Mouse (Mus musculus) heart, embryonic 14.5 days (tissue): ENCODE data around the gene Foxn3. TPM values are rescaled to one million over a fixed set of nuclear protein-coding genes. Genes with fewer than 3 reads are reported as not detected.

Source experiments
- ATAC-seq: fragments of 200-750 bp; cut with Nextera tagmentation; 2 replicates; pipeline ENCODE4 v1.8.0; 2017; ENCODE audit warnings: low read depth, moderate TSS enrichment; ENCODE audit not compliant: insufficient number of reproducible peaks, insufficient read depth, low FRiP score
- H3K27ac ChIP-seq, 2 experiments: fragments of 200-500 bp in 1 of 2; fragments of 300-500 bp in 1 of 2; sonication (generic) in 1 of 2; replicated peaks in 1 of 2; 2 replicates each; pipeline ENCODE4 v1.5.1; 2012 to 2014; ENCODE audit warnings: low read depth in 2 of 2, low read length in 2 of 2, control low read depth in 1 of 2, mild to moderate bottlenecking in 1 of 2, mixed read lengths in 1 of 2; ENCODE audit not compliant: control insufficient read depth in 1 of 2, insufficient read depth in 1 of 2
- H3K27me3 ChIP-seq: fragments of 300-500 bp; sonication (generic); 2 replicates; pipeline ENCODE4 v1.6.1; 2014; ENCODE audit warnings: mild to moderate bottlenecking, low read length, control low read depth; ENCODE audit not compliant: control insufficient read depth, insufficient read depth
- H3K36me3 ChIP-seq: fragments of 300-500 bp; sonication (generic); 2 replicates; pipeline ENCODE4 v1.6.1; 2014; ENCODE audit warnings: mild to moderate bottlenecking, control low read depth, low read length, mixed read lengths; ENCODE audit not compliant: control insufficient read depth, insufficient read depth
- H3K4me1 ChIP-seq, 2 experiments: fragments of 200-500 bp in 1 of 2; fragments of 300-500 bp in 1 of 2; sonication (generic) in 1 of 2; 2 replicates each; pipeline ENCODE4 v1.6.1; 2012 to 2014; ENCODE audit warnings: low read length in 2 of 2, control low read depth in 1 of 2, mixed read lengths in 1 of 2; ENCODE audit not compliant: control insufficient read depth in 2 of 2, insufficient read depth in 2 of 2
- H3K4me2 ChIP-seq: fragments of 300-500 bp; sonication (generic); 2 replicates; pipeline ENCODE4 v1.6.1; 2014; ENCODE audit warnings: mild to moderate bottlenecking, low read length
- H3K4me3 ChIP-seq, 2 experiments: fragments of 200-500 bp in 1 of 2; fragments of 300-500 bp in 1 of 2; sonication (generic) in 1 of 2; 2 replicates each; pipeline ENCODE4 v1.5.1; 2012 to 2014; ENCODE audit warnings: low read length in 2 of 2, mild to moderate bottlenecking in 2 of 2, control low read depth in 1 of 2, low read depth in 1 of 2, moderate library complexity in 1 of 2; ENCODE audit not compliant: control insufficient read depth in 1 of 2, insufficient read depth in 1 of 2
- H3K9ac ChIP-seq: fragments of 300-500 bp; sonication (generic); 2 replicates; pipeline ENCODE4 v1.6.1; 2014; ENCODE audit warnings: mild to moderate bottlenecking, low read length
- H3K9me3 ChIP-seq: fragments of 300-500 bp; sonication (generic); 2 replicates; pipeline ENCODE4 v1.6.1; 2016; ENCODE audit warnings: low read length, control low read depth; ENCODE audit not compliant: control insufficient read depth
- WGBS: fragments of 180-500 bp; shearing (Covaris S2); extraction: QIAGEN DNeasy Blood & Tissue Kit; methylation state at CpG from one replicate; pipeline ENCODE4 v1.1.7; 2014; 5-methylcytosine and 5-hydroxymethylcytosine counted together
- polyA plus RNA-seq: library from polyadenylated mRNA; unstranded; fragments of >200 nt; fragmentation: Nextera tagmentation; extraction: Ambion mirVana; gene quantifications from 2 replicates; pipeline ENCODE4 v1.2.1, GENCODE M21; 2014

Foxn3 gene
- polyA plus RNA-seq, 1 experiment from 2014 or later, result 81.0 TPM

DNA sequence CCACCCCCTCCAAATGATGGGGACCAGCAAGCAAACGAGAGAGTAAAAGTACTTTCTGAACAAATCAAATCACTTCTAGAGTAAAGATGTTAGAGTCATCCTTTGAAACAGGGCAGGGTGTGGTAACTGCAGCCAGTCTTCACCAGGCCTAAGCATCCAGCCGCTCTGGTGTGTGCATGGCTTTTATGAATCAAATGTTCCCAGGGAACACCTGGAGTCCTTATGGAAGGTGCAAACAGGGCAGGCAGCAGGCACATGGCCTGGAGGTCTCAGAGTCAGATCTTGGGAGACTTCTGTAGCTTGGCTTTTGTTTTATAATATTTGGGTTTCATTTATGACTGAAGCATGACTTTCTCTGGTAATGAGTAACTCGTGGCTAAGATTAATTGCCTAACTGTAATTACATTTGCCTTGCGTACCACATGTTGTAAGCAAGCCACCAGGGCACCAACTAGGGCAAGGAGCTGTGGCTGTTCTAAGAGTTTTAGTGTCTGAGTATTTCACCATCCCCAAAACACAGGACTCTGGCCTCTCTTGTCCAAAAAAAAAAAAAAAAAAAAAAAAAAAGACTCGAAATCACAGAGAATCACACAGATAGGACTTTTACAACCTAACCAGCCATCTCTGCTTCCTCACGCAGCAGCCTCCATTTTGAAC is 118.2 kb downstream of the Foxn3 start:
- H3K4me3 ChIP-seq, result no peak overlapping the region
- no peak overlapping the region for H3K9ac ChIP-seq
- H3K27me3 ChIP-seq, result no peaks in the 10 kb centered on the region
- no peaks in the 10 kb centered on the region for H3K36me3 ChIP-seq
- ATAC-seq, result no peak
- H3K4me2 ChIP-seq, result no peak overlapping the region
- no peak overlapping the region for H3K27ac ChIP-seq
- no peaks in the 10 kb centered on the region for H3K9me3 ChIP-seq
- 82% methylated on average over 6 of the region's 6 CpGs for WGBS
- H3K4me1 ChIP-seq, result no peaks in the 10 kb centered on the region

GRCm38 (mm10) chr12:99442819-99443218 is 120.6 kb downstream of the Foxn3 start:
- no peak overlapping the region for H3K9ac ChIP-seq
- no peaks in the 10 kb centered on the region for H3K36me3 ChIP-seq
- H3K4me1 ChIP-seq, result no peaks in the 10 kb centered on the region
- WGBS, result 91% methylated on average over 3 of the region's 3 CpGs
- H3K4me3 ChIP-seq, result no peak overlapping the region
- H3K9me3 ChIP-seq, result no peaks in the 10 kb centered on the region
- H3K27me3 ChIP-seq, result no peaks in the 10 kb centered on the region
- no peak overlapping the region for H3K4me2 ChIP-seq
- ATAC-seq, result no peak
- H3K27ac ChIP-seq, result no peak overlapping the region

GRCm38 (mm10) chr12:99440953-99441352 is 122.4 kb downstream of the Foxn3 start:
- Histone ChIP-seq H3K4me3 (no peak overlapping the region), H3K9ac (no peak overlapping the region), H3K36me3 (no peaks in the 10 kb centered on the region), H3K9me3 (no peaks in the 10 kb centered on the region), H3K4me2 (no peak overlapping the region), H3K27me3 (no peaks in the 10 kb centered on the region), H3K4me1 (no peaks in the 10 kb centered on the region), H3K27ac (no peak overlapping the region)
- WGBS, result 62% methylated on average over 4 of the region's 4 CpGs
- no peak for ATAC-seq

DNA sequence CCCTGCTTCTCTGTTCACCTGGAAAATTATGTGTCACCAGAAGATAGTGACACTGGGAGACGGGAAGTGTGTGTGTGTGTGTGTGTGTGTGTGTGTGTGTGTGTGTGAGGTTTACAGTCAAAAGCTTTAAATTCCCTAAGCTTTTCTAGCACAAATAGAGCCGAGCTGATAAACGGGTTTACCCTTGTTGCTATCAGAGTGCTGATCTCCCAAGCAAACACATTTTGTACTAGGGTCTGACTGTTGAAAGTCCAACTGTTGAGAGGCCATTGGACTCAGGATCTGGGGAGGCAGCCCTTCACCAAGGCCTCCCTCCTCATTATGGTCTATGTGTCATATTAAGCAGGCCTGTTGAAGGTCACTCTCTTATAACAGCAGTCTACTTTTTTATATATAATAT is 123.4 kb downstream of the Foxn3 start:
- Histone ChIP-seq H3K4me1 (no peaks in the 10 kb centered on the region), H3K4me2 (no peak overlapping the region), H3K4me3 (no peak overlapping the region), H3K9me3 (no peaks in the 10 kb centered on the region), H3K27me3 (no peaks in the 10 kb centered on the region), H3K36me3 (no peaks in the 10 kb centered on the region), H3K27ac (no peak overlapping the region), H3K9ac (no peak overlapping the region)
- 66% methylated on average over 3 of the region's 3 CpGs for WGBS
- ATAC-seq, result no peak

GRCm38 (mm10) chr12:99435189-99435588 is 128.2 kb downstream of the Foxn3 start:
- no peak overlapping the region for H3K4me2 ChIP-seq
- H3K27me3 ChIP-seq, result no peaks in the 10 kb centered on the region
- H3K4me3 ChIP-seq, result no peak overlapping the region
- WGBS, result 93% methylated on average over 4 of the region's 4 CpGs
- no peak overlapping the region for H3K9ac ChIP-seq
- no peak for ATAC-seq
- no peaks in the 10 kb centered on the region for H3K9me3 ChIP-seq
- H3K36me3 ChIP-seq, result no peaks in the 10 kb centered on the region
- no peak overlapping the region for H3K27ac ChIP-seq
- H3K4me1 ChIP-seq, result peaks cover 5 to 9% of the 10 kb centered on the region in 2 experiments

DNA sequence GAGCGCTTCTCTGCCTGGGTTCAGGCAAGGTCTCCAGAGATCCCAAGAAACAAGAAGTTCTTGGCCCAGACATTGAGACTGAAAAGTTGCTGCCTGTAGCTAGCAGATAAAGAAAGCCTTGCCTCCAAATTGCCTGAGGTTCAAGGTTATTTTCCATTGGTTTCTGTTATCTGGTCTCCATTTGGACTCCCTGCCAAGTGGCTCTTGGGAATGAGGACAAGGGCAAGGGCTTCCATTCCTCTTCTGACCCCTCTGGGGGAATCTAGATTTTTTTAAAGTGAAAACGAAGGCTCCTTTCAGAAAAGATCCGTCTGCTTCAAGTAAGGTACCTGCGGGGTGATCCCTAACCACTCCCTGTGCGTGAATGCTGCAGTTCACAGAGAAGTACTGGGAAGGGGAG is 130.0 kb downstream of the Foxn3 start:
- no peak overlapping the region for H3K4me2 ChIP-seq
- WGBS, result 63% methylated on average over 5 of the region's 5 CpGs
- H3K4me1 ChIP-seq, result peaks cover 5 to 9% of the 10 kb centered on the region in 2 experiments
- H3K27me3 ChIP-seq, result no peaks in the 10 kb centered on the region
- H3K4me3 ChIP-seq, result no peak overlapping the region
- H3K27ac ChIP-seq, result peak overlapping the region in 1 of 2 experiments; percentile 28; a peak in 1 of 4 replicates
- no peaks in the 10 kb centered on the region for H3K9me3 ChIP-seq
- H3K9ac ChIP-seq, result no peak overlapping the region
- no peaks in the 10 kb centered on the region for H3K36me3 ChIP-seq
- ATAC-seq, result no peak

GRCm38 (mm10) chr12:99431541-99431940 is 131.8 kb downstream of the Foxn3 start:
- H3K9me3 ChIP-seq, result no peaks in the 10 kb centered on the region
- no peaks in the 10 kb centered on the region for H3K27me3 ChIP-seq
- no peak overlapping the region for H3K4me3 ChIP-seq
- ATAC-seq, result no peak
- H3K4me1 ChIP-seq, result peaks cover 5 to 9% of the 10 kb centered on the region in 2 experiments
- no peak overlapping the region for H3K27ac ChIP-seq
- WGBS, result 77% methylated on average over 6 of the region's 6 CpGs
- no peak overlapping the region for H3K4me2 ChIP-seq
- no peak overlapping the region for H3K9ac ChIP-seq
- no peaks in the 10 kb centered on the region for H3K36me3 ChIP-seq

GRCm38 (mm10) chr12:99430992-99431391 is 132.4 kb downstream of the Foxn3 start:
- Histone ChIP-seq H3K4me2 (no peak overlapping the region), H3K27ac (no peak overlapping the region), H3K36me3 (no peaks in the 10 kb centered on the region), H3K27me3 (no peaks in the 10 kb centered on the region), H3K4me1 (peaks cover 5 to 9% of the 10 kb centered on the region in 2 experiments), H3K9me3 (no peaks in the 10 kb centered on the region), H3K9ac (no peak overlapping the region), H3K4me3 (no peak overlapping the region)
- ATAC-seq, result no peak
- 96% methylated on average over 3 of the region's 3 CpGs for WGBS
